Mouse (Mus musculus) liver, postnatal 0 days (tissue): ENCODE results near the gene Rai1.

Experiments
- CTCF ChIP-seq: sonication (generic); IDR thresholded peaks from 2 replicates; pipeline ENCODE4 v1.5.1; 2016; ENCODE audit warnings: antibody characterized with exemption, low read depth
- EP300 ChIP-seq: IDR thresholded peaks from 2 replicates; pipeline ENCODE4 v1.6.1; 2016; ENCODE audit warnings: antibody characterized with exemption, low read depth, mild to moderate bottlenecking

GRCm38 (mm10) chr11:60196344-60196743 is 91.5 kb downstream of the Rai1 start:
- TF ChIP-seq CTCF (no peak), EP300 (no peak)
